In the genomic region with DNA sequence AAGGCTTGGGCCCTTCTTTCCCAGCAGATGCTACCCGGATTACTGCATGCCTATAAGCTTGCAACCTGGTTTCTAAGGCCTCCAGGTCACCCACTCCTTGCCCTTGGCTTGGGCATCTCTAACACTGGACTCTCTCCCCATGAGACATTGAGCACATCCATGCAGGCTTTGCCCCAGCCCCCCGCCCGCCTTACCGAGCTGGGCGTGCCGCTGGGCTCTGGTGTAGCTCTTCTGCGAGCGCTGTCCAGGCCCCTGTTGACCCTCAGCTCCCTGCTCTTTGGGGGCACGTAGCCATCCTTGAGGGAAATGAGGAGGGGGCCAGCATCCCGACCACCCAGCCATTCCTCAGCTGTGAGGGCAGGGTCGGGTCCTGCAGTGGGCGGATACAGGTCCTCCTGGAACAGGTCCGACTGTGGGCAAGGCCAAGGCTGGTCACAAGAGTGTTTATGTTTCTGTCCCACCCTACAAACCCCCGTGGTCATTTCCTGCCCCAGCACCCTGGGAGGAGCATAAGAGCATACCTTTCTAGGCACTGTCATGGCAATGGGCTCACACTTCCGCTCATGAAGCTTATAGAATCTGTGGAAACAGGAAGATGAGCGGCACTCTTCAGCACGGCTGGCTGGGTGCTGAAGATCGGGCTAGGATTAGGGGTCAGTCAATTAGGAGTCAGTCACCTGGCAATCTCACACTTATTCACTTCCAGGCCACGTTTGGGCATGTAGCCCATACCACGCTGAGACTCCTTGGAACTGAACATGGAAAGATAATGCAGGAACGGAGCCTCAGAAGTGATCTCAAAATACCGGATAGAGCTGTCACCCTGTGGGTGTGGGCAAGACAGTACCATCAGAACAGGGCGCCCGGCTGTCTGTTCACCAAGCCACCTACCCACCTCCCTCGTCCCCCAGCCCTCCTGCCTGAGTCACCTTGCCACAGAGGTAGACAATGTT, we compare ENCODE assay signal across 8 mouse cellular contexts. TPM values are rescaled to one million over a fixed set of nuclear protein-coding genes. Genes with fewer than 3 reads are reported as not detected.
DNase-seq lines count a peak whose midpoint lies in the region; ATAC-seq and TF ChIP-seq lines count a peak whose summit lies in the region.

No protein-coding gene starts in this region.

- H3K4me1 ChIP-seq in hindbrain, embryonic 10.5 days (replicated peaks), result peaks cover 76% of the 10 kb centered on the region
- H3K4me1 ChIP-seq in hindbrain, embryonic 14.5 days (replicated peaks; ENCODE audit: control insufficient read depth, insufficient read depth, low read length), result peaks cover 42% of the 10 kb centered on the region
- peaks cover 24% of the 10 kb centered on the region for H3K4me1 ChIP-seq in stomach, embryonic 16.5 days (ENCODE audit: control insufficient read depth, insufficient read depth, low read length)
- no peaks in the 10 kb centered on the region; the same call in 1 of the 2 replicates for H3K4me1 ChIP-seq in stomach, postnatal 0 days (replicated peaks; ENCODE audit: control insufficient read depth, insufficient read depth)
- H3K4me1 ChIP-seq in embryonic facial prominence, embryonic 13.5 days, result peaks cover 33% of the 10 kb centered on the region
- H3K4me1 ChIP-seq in neural tube, embryonic 15.5 days, result peaks cover 68% of the 10 kb centered on the region
- peaks cover 13% of the 10 kb centered on the region for H3K4me1 ChIP-seq in lung, postnatal 0 days (ENCODE audit: insufficient read depth, low read depth, low read length)

- H3K4me3 ChIP-seq in hindbrain, embryonic 10.5 days, result peak overlapping the region; percentile 29; the same call in 1 of the 2 replicates
- H3K4me3 ChIP-seq in hindbrain, embryonic 14.5 days (replicated peaks; ENCODE audit: low read length), result no peak overlapping the region
- no peak overlapping the region for H3K4me3 ChIP-seq in stomach, embryonic 16.5 days (replicated peaks; ENCODE audit: low read length)
- H3K4me3 ChIP-seq in stomach, postnatal 0 days (ENCODE audit: low read depth, low read length), result no peak overlapping the region
- H3K4me3 ChIP-seq in embryonic facial prominence, embryonic 13.5 days, result no peak overlapping the region
- H3K4me3 ChIP-seq in neural tube, embryonic 15.5 days (replicated peaks), result no peak overlapping the region; the same call in 1 of the 2 replicates
- H3K4me3 ChIP-seq in lung, postnatal 0 days (ENCODE audit: low read depth, low read length), result no peak overlapping the region

- no peak for TF ChIP-seq CTCF in stomach, postnatal 0 days (IDR thresholded peaks at IDR 0.05; ENCODE audit: low read depth)
- no peak for TF ChIP-seq CTCF in lung, postnatal 0 days (IDR thresholded peaks at IDR 0.05)

- peaks cover 39% of the 10 kb centered on the region for H3K27me3 ChIP-seq in hindbrain, embryonic 10.5 days (ENCODE audit: insufficient read depth, poor library complexity, severe bottlenecking)
- H3K27me3 ChIP-seq in hindbrain, embryonic 14.5 days (ENCODE audit: control insufficient read depth, insufficient read depth, low read length), result no peaks in the 10 kb centered on the region
- H3K27me3 ChIP-seq in stomach, embryonic 16.5 days (ENCODE audit: control insufficient read depth, insufficient read depth, low read length), result peaks cover 10% of the 10 kb centered on the region; the same call in 1 of the 2 replicates
- H3K27me3 ChIP-seq in stomach, postnatal 0 days (ENCODE audit: control insufficient read depth, insufficient read depth, low read length), result no peaks in the 10 kb centered on the region
- peaks cover 32% of the 10 kb centered on the region for H3K27me3 ChIP-seq in embryonic facial prominence, embryonic 13.5 days
- no peaks in the 10 kb centered on the region for H3K27me3 ChIP-seq in neural tube, embryonic 15.5 days (replicated peaks)
- H3K27me3 ChIP-seq in lung, postnatal 0 days (replicated peaks; ENCODE audit: insufficient read depth, low read length), result 0 out of 2 replicates have a peak, but pooled peaks cover 12% of the 10 kb centered on the region

- H3K9ac ChIP-seq in hindbrain, embryonic 14.5 days, result no peak overlapping the region
- no peak overlapping the region for H3K9ac ChIP-seq in stomach, embryonic 16.5 days (ENCODE audit: low read length)
- no peak overlapping the region for H3K9ac ChIP-seq in stomach, postnatal 0 days (ENCODE audit: low read length)
- H3K9ac ChIP-seq in embryonic facial prominence, embryonic 13.5 days, result peak overlapping the region; percentile 27; the same call in 1 of the 2 replicates
- H3K9ac ChIP-seq in neural tube, embryonic 15.5 days (replicated peaks), result no peak overlapping the region
- H3K9ac ChIP-seq in lung, postnatal 0 days (replicated peaks; ENCODE audit: low read depth), result no peak overlapping the region

- H3K36me3 ChIP-seq in hindbrain, embryonic 10.5 days, result peaks cover 36% of the 10 kb centered on the region
- H3K36me3 ChIP-seq in hindbrain, embryonic 14.5 days (replicated peaks; ENCODE audit: control insufficient read depth, insufficient read depth), result peaks cover 33% of the 10 kb centered on the region
- H3K36me3 ChIP-seq in stomach, embryonic 16.5 days (ENCODE audit: control insufficient read depth, insufficient read depth, low read length), result no peaks in the 10 kb centered on the region
- H3K36me3 ChIP-seq in stomach, postnatal 0 days (ENCODE audit: control insufficient read depth, insufficient read depth, low read length), result no peaks in the 10 kb centered on the region
- H3K36me3 ChIP-seq in embryonic facial prominence, embryonic 13.5 days, result 0 out of 2 replicates have a peak, but pooled peaks cover 16% of the 10 kb centered on the region
- peaks cover 31% of the 10 kb centered on the region for H3K36me3 ChIP-seq in neural tube, embryonic 15.5 days
- no peaks in the 10 kb centered on the region for H3K36me3 ChIP-seq in lung, postnatal 0 days (ENCODE audit: insufficient read depth, low read length)

- no peak for DNase-seq in hindbrain, embryonic 10.5 days (ENCODE audit: low spot score)
- DNase-seq in hindbrain, embryonic 14.5 days (ENCODE audit: low spot score), result no peak
- DNase-seq in stomach, postnatal 0 days (ENCODE audit: low spot score), result no peak
- DNase-seq in lung, postnatal 0 days (ENCODE audit: low spot score), result no peak
- no peak for DNase-seq in frontal cortex, adult 2 months (ENCODE audit: extremely low spot score in 1 of 2, low spot score in 1 of 2)

- no peak overlapping the region for H3K27ac ChIP-seq in hindbrain, embryonic 10.5 days
- H3K27ac ChIP-seq in hindbrain, embryonic 14.5 days, result no peak overlapping the region
- no peak overlapping the region for H3K27ac ChIP-seq in stomach, embryonic 16.5 days (ENCODE audit: low read length)
- no peak overlapping the region for H3K27ac ChIP-seq in stomach, postnatal 0 days (replicated peaks)
- no peak overlapping the region for H3K27ac ChIP-seq in embryonic facial prominence, embryonic 13.5 days
- no peak overlapping the region for H3K27ac ChIP-seq in neural tube, embryonic 15.5 days (replicated peaks)
- H3K27ac ChIP-seq in lung, postnatal 0 days (ENCODE audit: low read length), result no peak overlapping the region

- ATAC-seq in hindbrain, embryonic 14.5 days (ENCODE audit: low FRiP score), result no peak
- peak; percentile 2; the same call in 1 of the 2 replicates for ATAC-seq in stomach, embryonic 16.5 days (ENCODE audit: insufficient read depth, low FRiP score)
- ATAC-seq in stomach, postnatal 0 days (ENCODE audit: low FRiP score, low TSS enrichment), result no peak; the same call in 1 of the 2 replicates
- ATAC-seq in embryonic facial prominence, embryonic 13.5 days (ENCODE audit: insufficient number of reproducible peaks, insufficient read depth, low FRiP score, low TSS enrichment, low read depth), result no peak
- no peak for ATAC-seq in neural tube, embryonic 15.5 days (ENCODE audit: low FRiP score)
- ATAC-seq in lung, postnatal 0 days, result no peak

- no peaks in the 10 kb centered on the region for H3K9me3 ChIP-seq in hindbrain, embryonic 10.5 days
- no peaks in the 10 kb centered on the region for H3K9me3 ChIP-seq in hindbrain, embryonic 14.5 days (ENCODE audit: control insufficient read depth, low read length)
- H3K9me3 ChIP-seq in stomach, embryonic 16.5 days (replicated peaks; ENCODE audit: control insufficient read depth, low read length), result no peaks in the 10 kb centered on the region
- H3K9me3 ChIP-seq in stomach, postnatal 0 days (ENCODE audit: control insufficient read depth, low read length), result no peaks in the 10 kb centered on the region
- H3K9me3 ChIP-seq in embryonic facial prominence, embryonic 13.5 days, result no peaks in the 10 kb centered on the region
- no peaks in the 10 kb centered on the region for H3K9me3 ChIP-seq in neural tube, embryonic 15.5 days (replicated peaks)
- no peaks in the 10 kb centered on the region for H3K9me3 ChIP-seq in lung, postnatal 0 days (ENCODE audit: low read length)

- TF ChIP-seq EP300 in stomach, postnatal 0 days (optimal IDR thresholded peaks at IDR 0.05), result no peak
- no peak for TF ChIP-seq EP300 in lung, postnatal 0 days (IDR thresholded peaks at IDR 0.05)

- WGBS in hindbrain, embryonic 10.5 days, result 83% methylated on average over 25 of the region's 25 CpGs
- whole genome bisulfite sequencing in hindbrain, embryonic 14.5 days, result 82% methylated on average over 25 of the region's 25 CpGs
- 79% methylated on average over 25 of the region's 25 CpGs for WGBS in stomach, embryonic 16.5 days
- WGBS in stomach, postnatal 0 days, result 80% methylated on average over 25 of the region's 25 CpGs
- WGBS in embryonic facial prominence, embryonic 13.5 days, result 83% methylated on average over 25 of the region's 25 CpGs
- 86% methylated on average over 25 of the region's 25 CpGs for WGBS in neural tube, embryonic 15.5 days
- WGBS in lung, postnatal 0 days, result 79% methylated on average over 25 of the region's 25 CpGs

- H3K4me2 ChIP-seq in hindbrain, embryonic 14.5 days (replicated peaks), result no peak overlapping the region
- H3K4me2 ChIP-seq in stomach, embryonic 16.5 days (ENCODE audit: low read depth, low read length), result peak overlapping the region; percentile 38; the same call in 1 of the 2 replicates
- no peak overlapping the region for H3K4me2 ChIP-seq in stomach, postnatal 0 days (replicated peaks; ENCODE audit: low read depth)
- H3K4me2 ChIP-seq in embryonic facial prominence, embryonic 13.5 days, result 0 out of 2 replicates have a peak overlapping the region, but pooled peaks have one; percentile 36
- H3K4me2 ChIP-seq in neural tube, embryonic 15.5 days, result peak overlapping the region; percentile 69
- no peak overlapping the region for H3K4me2 ChIP-seq in lung, postnatal 0 days (replicated peaks; ENCODE audit: low read depth, low read length)

RNA-seq across cellular contexts. Expression of a gene that starts 4.8 kb away (rescaled TPM):
- polyA plus RNA-seq in hindbrain, embryonic 10.5 days (2016; fragmentation: Nextera tagmentation; extraction: Ambion mirVana), result 15.3 and 16.6 TPM in 2 replicates
- 10.7 and 10.9 TPM in 2 replicates for polyA plus RNA-seq in hindbrain, embryonic 14.5 days (2014; fragmentation: Nextera tagmentation; extraction: Ambion mirVana)
- 9.0 and 9.5 TPM in 2 replicates for polyA plus RNA-seq in stomach, embryonic 16.5 days (2015; fragmentation: Nextera tagmentation; extraction: Ambion mirVana)
- polyA plus RNA-seq in stomach, postnatal 0 days (2015; fragmentation: Nextera tagmentation; extraction: Ambion mirVana), result 6.1 and 6.2 TPM in 2 replicates
- 14.0 and 15.0 TPM in 2 replicates for polyA plus RNA-seq in embryonic facial prominence, embryonic 13.5 days (2015; fragmentation: Nextera tagmentation; extraction: Ambion mirVana)
- polyA plus RNA-seq in neural tube, embryonic 15.5 days (2015; fragmentation: Nextera tagmentation; extraction: Ambion mirVana), result 13.9 and 18.2 TPM in 2 replicates
- 9.2 and 10.4 TPM in 2 replicates for polyA plus RNA-seq in lung, postnatal 0 days (2015; fragmentation: Nextera tagmentation; extraction: Ambion mirVana)
- 34.3 and 34.5 TPM in 2 replicates for polyA plus RNA-seq in frontal cortex, adult 2 months (2012; rRNA removed)

RNA-seq across cellular contexts. Expression of a gene that starts 5.1 kb away (rescaled TPM):
- 208 and 212 TPM in 2 replicates for polyA plus RNA-seq in hindbrain, embryonic 10.5 days (2016; fragmentation: Nextera tagmentation; extraction: Ambion mirVana)
- polyA plus RNA-seq in hindbrain, embryonic 14.5 days (2014; fragmentation: Nextera tagmentation; extraction: Ambion mirVana), result 124 and 159 TPM in 2 replicates
- polyA plus RNA-seq in stomach, embryonic 16.5 days (2015; fragmentation: Nextera tagmentation; extraction: Ambion mirVana), result 93.0 and 107 TPM in 2 replicates
- polyA plus RNA-seq in stomach, postnatal 0 days (2015; fragmentation: Nextera tagmentation; extraction: Ambion mirVana), result 92.3 and 93.4 TPM in 2 replicates
- polyA plus RNA-seq in embryonic facial prominence, embryonic 13.5 days (2015; fragmentation: Nextera tagmentation; extraction: Ambion mirVana), result 105 and 139 TPM in 2 replicates
- polyA plus RNA-seq in neural tube, embryonic 15.5 days (2015; fragmentation: Nextera tagmentation; extraction: Ambion mirVana), result 131 and 154 TPM in 2 replicates
- polyA plus RNA-seq in lung, postnatal 0 days (2015; fragmentation: Nextera tagmentation; extraction: Ambion mirVana), result 76.1 and 77.4 TPM in 2 replicates
- polyA plus RNA-seq in frontal cortex, adult 2 months (2012; rRNA removed), result 46.4 and 65.4 TPM in 2 replicates

RNA-seq across cellular contexts. Expression of a gene that starts 7.2 kb away (rescaled TPM):
- 49.2 and 59.5 TPM in 2 replicates for polyA plus RNA-seq in hindbrain, embryonic 10.5 days (2016; fragmentation: Nextera tagmentation; extraction: Ambion mirVana)
- 82.2 and 99.7 TPM in 2 replicates for polyA plus RNA-seq in hindbrain, embryonic 14.5 days (2014; fragmentation: Nextera tagmentation; extraction: Ambion mirVana)
- 45.8 and 55.5 TPM in 2 replicates for polyA plus RNA-seq in stomach, embryonic 16.5 days (2015; fragmentation: Nextera tagmentation; extraction: Ambion mirVana)
- polyA plus RNA-seq in stomach, postnatal 0 days (2015; fragmentation: Nextera tagmentation; extraction: Ambion mirVana), result 15.7 and 16.9 TPM in 2 replicates
- 33.3 and 35.8 TPM in 2 replicates for polyA plus RNA-seq in embryonic facial prominence, embryonic 13.5 days (2015; fragmentation: Nextera tagmentation; extraction: Ambion mirVana)
- polyA plus RNA-seq in neural tube, embryonic 15.5 days (2015; fragmentation: Nextera tagmentation; extraction: Ambion mirVana), result 120 and 192 TPM in 2 replicates
- 61.4 and 65.3 TPM in 2 replicates for polyA plus RNA-seq in lung, postnatal 0 days (2015; fragmentation: Nextera tagmentation; extraction: Ambion mirVana)
- 135 and 145 TPM in 2 replicates for polyA plus RNA-seq in frontal cortex, adult 2 months (2012; rRNA removed)

RNA-seq across cellular contexts. Expression of a gene that starts 24.1 kb away (rescaled TPM):
- polyA plus RNA-seq in hindbrain, embryonic 10.5 days (2016; fragmentation: Nextera tagmentation; extraction: Ambion mirVana), result 0.19 and 0.30 TPM in 2 replicates
- 2.5 and 5.3 TPM in 2 replicates for polyA plus RNA-seq in hindbrain, embryonic 14.5 days (2014; fragmentation: Nextera tagmentation; extraction: Ambion mirVana)
- 11.9 and 13.0 TPM in 2 replicates for polyA plus RNA-seq in stomach, embryonic 16.5 days (2015; fragmentation: Nextera tagmentation; extraction: Ambion mirVana)
- polyA plus RNA-seq in stomach, postnatal 0 days (2015; fragmentation: Nextera tagmentation; extraction: Ambion mirVana), result 10.9 and 12.4 TPM in 2 replicates
- 4.3 and 4.4 TPM in 2 replicates for polyA plus RNA-seq in embryonic facial prominence, embryonic 13.5 days (2015; fragmentation: Nextera tagmentation; extraction: Ambion mirVana)
- 3.4 and 5.1 TPM in 2 replicates for polyA plus RNA-seq in neural tube, embryonic 15.5 days (2015; fragmentation: Nextera tagmentation; extraction: Ambion mirVana)
- polyA plus RNA-seq in lung, postnatal 0 days (2015; fragmentation: Nextera tagmentation; extraction: Ambion mirVana), result 57.1 and 58.4 TPM in 2 replicates
- polyA plus RNA-seq in frontal cortex, adult 2 months (2012; rRNA removed), result 10.7 and 11.1 TPM in 2 replicates

RNA-seq across cellular contexts. Expression of a gene that starts 51.2 kb away (rescaled TPM):
- polyA plus RNA-seq in hindbrain, embryonic 10.5 days (2016; fragmentation: Nextera tagmentation; extraction: Ambion mirVana), result 57.6 and 62.7 TPM in 2 replicates
- 58.0 and 61.1 TPM in 2 replicates for polyA plus RNA-seq in hindbrain, embryonic 14.5 days (2014; fragmentation: Nextera tagmentation; extraction: Ambion mirVana)
- 40.4 and 47.6 TPM in 2 replicates for polyA plus RNA-seq in stomach, embryonic 16.5 days (2015; fragmentation: Nextera tagmentation; extraction: Ambion mirVana)
- 28.6 and 28.9 TPM in 2 replicates for polyA plus RNA-seq in stomach, postnatal 0 days (2015; fragmentation: Nextera tagmentation; extraction: Ambion mirVana)
- 48.9 and 62.9 TPM in 2 replicates for polyA plus RNA-seq in embryonic facial prominence, embryonic 13.5 days (2015; fragmentation: Nextera tagmentation; extraction: Ambion mirVana)
- 53.2 and 64.5 TPM in 2 replicates for polyA plus RNA-seq in neural tube, embryonic 15.5 days (2015; fragmentation: Nextera tagmentation; extraction: Ambion mirVana)
- polyA plus RNA-seq in lung, postnatal 0 days (2015; fragmentation: Nextera tagmentation; extraction: Ambion mirVana), result 42.9 and 49.5 TPM in 2 replicates
- 40.2 and 44.8 TPM in 2 replicates for polyA plus RNA-seq in frontal cortex, adult 2 months (2012; rRNA removed)

Comparison
In these comparisons a context has a peak if more than half of its experiments do, and no peak if none do; other contexts are left out.
1. H3K4me2 ChIP-seq: peak in stomach, embryonic 16.5 days (single experiment), embryonic facial prominence, embryonic 13.5 days (single experiment) and neural tube, embryonic 15.5 days (single experiment); none in hindbrain, embryonic 14.5 days (single experiment), stomach, postnatal 0 days (single experiment) and lung, postnatal 0 days (single experiment).